Mouse (Mus musculus) ovary, adult 2 months (tissue): ENCODE results near the gene Ulk4. TPM values are rescaled to one million over a fixed set of nuclear protein-coding genes. Genes with fewer than 3 reads are reported as not detected.

Source experiments
- polyA plus RNA-seq: library from polyadenylated mRNA; depleted of rRNA; stranded (reverse); fragments of >200 nt; gene quantifications from 2 replicates; pipeline ENCODE4 v1.2.3, GENCODE M21; 2012; rRNA removed

Ulk4 gene
- 22.8 and 30.9 TPM in 2 replicates for polyA plus RNA-seq

GRCm38 (mm10) chr9:121277118-121278060 lies at the start of gene Ulk4:
TSS of gene Ulk4 (minus strand) at chr9:121277197.

DNA sequence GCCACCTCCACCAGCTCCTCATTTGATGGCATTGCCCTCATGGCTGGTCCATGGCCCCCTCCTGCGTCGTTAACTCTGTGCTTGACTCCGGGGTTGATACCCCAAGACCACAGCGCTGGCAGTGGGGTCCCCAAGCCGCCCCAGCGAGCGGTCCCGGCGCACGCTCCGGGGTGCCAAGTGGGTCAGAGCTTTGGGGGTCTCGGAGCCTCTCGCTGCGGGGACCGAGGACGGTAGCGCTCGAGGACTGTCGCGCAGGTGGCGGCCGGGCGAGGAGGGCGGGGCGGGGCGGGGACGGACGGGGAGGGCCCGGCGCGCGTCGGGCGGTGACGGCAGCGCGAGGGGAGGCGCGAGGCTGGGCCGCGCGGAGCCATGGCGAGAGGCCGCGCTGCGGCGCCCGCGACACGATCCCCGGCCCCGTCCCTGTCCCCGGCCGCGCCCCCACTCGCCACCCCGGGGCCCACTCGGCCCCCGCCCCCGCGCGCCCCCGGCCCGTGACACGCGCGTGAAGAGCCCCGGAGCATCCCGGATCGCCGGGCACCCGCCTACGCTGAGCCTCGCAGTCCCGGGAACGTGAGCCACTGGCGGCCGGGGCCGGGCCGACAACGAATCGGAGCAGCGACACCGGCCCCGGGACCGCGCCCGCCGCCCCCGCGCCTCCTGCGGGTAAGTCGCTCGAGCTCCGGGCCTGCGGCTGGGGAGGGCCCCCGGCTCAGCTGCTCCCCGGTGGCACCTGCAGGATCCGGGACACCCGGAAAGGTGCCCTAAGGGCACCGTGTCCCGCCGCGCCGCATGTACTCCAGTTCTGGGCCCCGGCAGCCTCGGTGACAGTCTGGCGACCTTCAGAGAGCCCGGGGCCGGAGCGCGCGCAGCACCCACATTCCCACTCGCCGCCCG lies 20.4 kb upstream of the Ulk4 start, which contains the start of gene Trak1:
TSS of gene Trak1 (plus strand) at position 332 of the 894 bp plus-strand sequence.

GRCm38 (mm10) chr9:120929081-120929480 lies 347.9 kb downstream of the Ulk4 start, which contains the start of gene Ctnnb1:
TSS of gene Ctnnb1 (plus strand) at chr9:120929216.

Other genes with a start within 250 kb of the Ulk4 start
- gene Trak1, start 20.3 kb upstream of the Ulk4 start, polyA plus RNA-seq, result 53.4 and 69.0 TPM in 2 replicates
- 0.94 and 1.2 TPM in 2 replicates for gene Cck, start 218.5 kb upstream of the Ulk4 start, polyA plus RNA-seq